Mouse (Mus musculus): ENCODE results near the gene Cd81. TPM values are rescaled to one million over a fixed set of nuclear protein-coding genes. Genes with fewer than 3 reads are reported as not detected.

The Cd81 gene
- polyA plus RNA-seq, 1 experiment from 2014 or later, result 421 TPM

DNA sequence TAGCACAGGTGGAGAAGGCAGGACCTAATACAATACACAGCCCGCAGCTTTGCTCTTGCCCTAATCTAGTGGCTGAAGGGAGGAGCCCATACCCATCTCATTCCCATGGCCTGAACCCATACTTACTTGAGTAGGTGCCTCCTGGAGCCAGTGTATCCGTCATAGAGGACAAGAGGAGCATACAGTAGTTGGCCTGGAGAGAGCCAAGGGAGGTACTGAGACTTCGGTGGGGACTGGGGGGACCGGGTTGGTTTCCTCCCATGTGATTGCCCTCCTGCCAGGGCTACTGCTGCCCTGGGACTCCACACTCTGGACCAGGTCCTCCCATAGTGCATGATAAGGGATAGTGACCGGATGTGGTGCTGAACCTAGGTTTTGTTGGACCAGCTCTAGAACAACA is 20.1 kb downstream of the Cd81 start:
- 88% methylated on average over 5 of the region's 5 CpGs for WGBS
- Histone ChIP-seq H3K4me2 (ENCODE audit: low read depth, low read length) (no peak overlapping the region), H3K4me3 (ENCODE audit: low read length) (no peak overlapping the region), H3K27me3 (replicated peaks; ENCODE audit: control insufficient read depth, insufficient read depth, low read length) (no peaks in the 10 kb centered on the region), H3K4me1 (ENCODE audit: control insufficient read depth, insufficient read depth, low read length) (peaks cover 16% of the 10 kb centered on the region), H3K9me3 (ENCODE audit: control insufficient read depth, low read length) (no peaks in the 10 kb centered on the region), H3K9ac (ENCODE audit: low read depth, low read length) (no peak overlapping the region), H3K27ac (ENCODE audit: low read length) (no peak overlapping the region), H3K36me3 (ENCODE audit: control insufficient read depth, insufficient read depth, low read length) (no peaks in the 10 kb centered on the region)
- no peak for ATAC-seq

DNA sequence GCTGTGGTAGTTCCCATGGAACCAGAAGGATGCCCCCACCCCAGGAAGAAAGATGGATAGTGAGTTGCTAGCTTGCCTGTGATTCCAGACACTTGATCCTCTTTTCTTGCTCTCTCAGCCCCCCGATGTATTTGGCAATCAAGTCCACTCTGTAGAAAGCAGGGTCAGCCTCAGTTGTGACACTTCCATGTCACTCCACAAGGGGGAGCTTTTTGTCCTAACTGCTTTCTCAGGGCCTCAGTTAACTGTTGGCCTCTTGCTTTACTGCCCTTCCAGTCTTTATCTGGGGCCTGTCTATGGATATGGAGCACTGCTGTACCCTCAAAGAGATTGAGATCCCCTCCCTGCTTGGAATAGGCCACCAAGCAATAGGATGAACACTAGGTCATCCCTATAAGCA is 20.5 kb downstream of the Cd81 start:
- H3K4me1 ChIP-seq (ENCODE audit: control insufficient read depth, insufficient read depth, low read length), result peaks cover 13% of the 10 kb centered on the region
- no peak for ATAC-seq
- 86% methylated on average over 1 of the region's 1 CpGs for WGBS
- no peak overlapping the region for H3K9ac ChIP-seq (ENCODE audit: low read depth, low read length)
- H3K9me3 ChIP-seq (ENCODE audit: control insufficient read depth, low read length), result no peaks in the 10 kb centered on the region
- no peak overlapping the region for H3K27ac ChIP-seq (ENCODE audit: low read length)
- no peak overlapping the region for H3K4me2 ChIP-seq (ENCODE audit: low read depth, low read length)
- no peak overlapping the region for H3K4me3 ChIP-seq (ENCODE audit: low read length)
- no peaks in the 10 kb centered on the region for H3K27me3 ChIP-seq (replicated peaks; ENCODE audit: control insufficient read depth, insufficient read depth, low read length)
- H3K36me3 ChIP-seq (ENCODE audit: control insufficient read depth, insufficient read depth, low read length), result no peaks in the 10 kb centered on the region

DNA sequence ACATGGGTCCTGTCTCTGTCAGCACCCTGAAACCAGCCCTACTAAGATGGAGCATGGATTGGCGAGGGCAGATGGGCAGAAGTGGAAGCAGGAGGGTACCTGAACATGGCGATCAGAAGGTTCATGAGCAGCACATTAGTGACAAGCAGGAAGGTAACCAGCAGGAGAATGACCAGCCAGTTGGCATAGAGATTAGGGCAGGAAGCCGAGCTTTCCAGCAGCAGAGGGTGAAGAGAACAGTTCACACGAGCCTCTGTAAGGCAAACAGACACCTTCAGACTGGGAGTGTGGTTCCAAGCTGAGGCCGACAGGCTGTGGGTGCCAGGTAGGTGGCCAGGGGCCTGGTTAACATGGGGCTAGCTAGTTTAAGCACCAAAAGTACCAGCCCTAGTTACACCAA is 22.9 kb downstream of the Cd81 start:
- 63% methylated on average over 5 of the region's 5 CpGs for WGBS
- no peak overlapping the region for H3K9ac ChIP-seq (ENCODE audit: low read depth, low read length)
- H3K27ac ChIP-seq (ENCODE audit: low read length), result no peak overlapping the region
- no peak for ATAC-seq
- no peak overlapping the region for H3K4me3 ChIP-seq (ENCODE audit: low read length)
- no peaks in the 10 kb centered on the region for H3K36me3 ChIP-seq (ENCODE audit: control insufficient read depth, insufficient read depth, low read length)
- H3K4me1 ChIP-seq (ENCODE audit: control insufficient read depth, insufficient read depth, low read length), result peaks cover 3% of the 10 kb centered on the region
- H3K9me3 ChIP-seq (ENCODE audit: control insufficient read depth, low read length), result no peaks in the 10 kb centered on the region
- H3K4me2 ChIP-seq (ENCODE audit: low read depth, low read length), result no peak overlapping the region
- H3K27me3 ChIP-seq (replicated peaks; ENCODE audit: control insufficient read depth, insufficient read depth, low read length), result no peaks in the 10 kb centered on the region

GRCm38 (mm10) chr7:143077351-143077750 is 24.8 kb downstream of the Cd81 start:
- H3K27me3 ChIP-seq (replicated peaks; ENCODE audit: control insufficient read depth, insufficient read depth, low read length), result no peaks in the 10 kb centered on the region
- H3K36me3 ChIP-seq (ENCODE audit: control insufficient read depth, insufficient read depth, low read length), result no peaks in the 10 kb centered on the region
- no peak overlapping the region for H3K9ac ChIP-seq (ENCODE audit: low read depth, low read length)
- no peak overlapping the region for H3K4me3 ChIP-seq (ENCODE audit: low read length)
- no peaks in the 10 kb centered on the region for H3K9me3 ChIP-seq (ENCODE audit: control insufficient read depth, low read length)
- H3K27ac ChIP-seq (ENCODE audit: low read length), result no peak overlapping the region
- no peak overlapping the region for H3K4me2 ChIP-seq (ENCODE audit: low read depth, low read length)
- 78% methylated on average over 2 of the region's 2 CpGs for WGBS
- H3K4me1 ChIP-seq (ENCODE audit: control insufficient read depth, insufficient read depth, low read length), result no peaks in the 10 kb centered on the region
- no peak for ATAC-seq

DNA sequence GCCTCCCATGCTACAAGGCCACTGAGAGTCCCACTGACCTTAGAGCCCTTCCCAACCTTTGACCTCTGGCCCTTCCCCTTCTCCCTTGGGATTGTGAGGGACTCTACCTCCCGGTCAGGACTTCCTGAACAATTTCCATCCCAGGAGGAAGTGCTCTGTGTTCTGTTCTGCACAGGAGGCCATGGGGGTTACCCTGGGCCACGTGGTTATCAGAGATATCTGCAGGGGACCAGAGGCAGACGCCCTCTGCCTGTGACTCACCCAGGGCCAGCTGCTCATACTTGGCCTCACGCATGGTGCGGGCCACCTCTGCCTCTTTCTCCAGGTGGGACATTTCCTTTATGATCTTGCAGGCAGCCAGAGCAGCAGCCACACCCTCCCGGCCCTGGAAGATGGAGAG is 29.5 kb downstream of the Cd81 start:
- peak; percentile 45; the same call in 1 of the 2 replicates for ATAC-seq
- H3K4me2 ChIP-seq (ENCODE audit: low read depth, low read length), result no peak overlapping the region
- H3K27me3 ChIP-seq (replicated peaks; ENCODE audit: control insufficient read depth, insufficient read depth, low read length), result no peaks in the 10 kb centered on the region
- H3K4me1 ChIP-seq (ENCODE audit: control insufficient read depth, insufficient read depth, low read length), result no peaks in the 10 kb centered on the region
- no peak overlapping the region for H3K27ac ChIP-seq (ENCODE audit: low read length)
- no peaks in the 10 kb centered on the region for H3K36me3 ChIP-seq (ENCODE audit: control insufficient read depth, insufficient read depth, low read length)
- no peak overlapping the region for H3K4me3 ChIP-seq (ENCODE audit: low read length)
- H3K9ac ChIP-seq (ENCODE audit: low read depth, low read length), result no peak overlapping the region
- no peaks in the 10 kb centered on the region for H3K9me3 ChIP-seq (ENCODE audit: control insufficient read depth, low read length)
- 51% methylated on average over 6 of the region's 6 CpGs for WGBS

DNA sequence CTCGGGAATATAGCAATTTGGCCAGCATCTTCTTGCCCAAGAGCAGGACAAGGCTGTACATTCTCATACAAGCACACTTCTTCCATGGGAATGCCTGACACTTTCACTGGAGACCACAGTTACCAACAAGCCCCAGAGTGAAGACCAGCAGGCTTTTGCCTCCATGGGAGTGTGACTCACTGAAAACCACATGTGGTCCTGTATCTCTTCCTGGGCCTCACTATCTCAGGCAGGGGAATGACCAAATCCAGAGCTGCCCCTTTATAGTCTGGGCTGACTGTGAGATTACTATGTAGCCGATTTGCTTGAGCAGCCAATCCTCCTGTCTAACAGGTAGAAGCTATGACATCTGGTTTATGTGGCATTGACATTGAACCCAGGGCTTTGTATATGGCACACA is 31.2 kb downstream of the Cd81 start:
- no peak overlapping the region for H3K4me3 ChIP-seq (ENCODE audit: low read length)
- no peak for ATAC-seq
- no peaks in the 10 kb centered on the region for H3K27me3 ChIP-seq (replicated peaks; ENCODE audit: control insufficient read depth, insufficient read depth, low read length)
- 77% methylated on average over 2 of the region's 2 CpGs for WGBS
- H3K27ac ChIP-seq (ENCODE audit: low read length), result no peak overlapping the region
- H3K36me3 ChIP-seq (ENCODE audit: control insufficient read depth, insufficient read depth, low read length), result no peaks in the 10 kb centered on the region
- H3K9me3 ChIP-seq (ENCODE audit: control insufficient read depth, low read length), result no peaks in the 10 kb centered on the region
- H3K4me1 ChIP-seq (ENCODE audit: control insufficient read depth, insufficient read depth, low read length), result no peaks in the 10 kb centered on the region
- H3K4me2 ChIP-seq (ENCODE audit: low read depth, low read length), result no peak overlapping the region
- no peak overlapping the region for H3K9ac ChIP-seq (ENCODE audit: low read depth, low read length)

DNA sequence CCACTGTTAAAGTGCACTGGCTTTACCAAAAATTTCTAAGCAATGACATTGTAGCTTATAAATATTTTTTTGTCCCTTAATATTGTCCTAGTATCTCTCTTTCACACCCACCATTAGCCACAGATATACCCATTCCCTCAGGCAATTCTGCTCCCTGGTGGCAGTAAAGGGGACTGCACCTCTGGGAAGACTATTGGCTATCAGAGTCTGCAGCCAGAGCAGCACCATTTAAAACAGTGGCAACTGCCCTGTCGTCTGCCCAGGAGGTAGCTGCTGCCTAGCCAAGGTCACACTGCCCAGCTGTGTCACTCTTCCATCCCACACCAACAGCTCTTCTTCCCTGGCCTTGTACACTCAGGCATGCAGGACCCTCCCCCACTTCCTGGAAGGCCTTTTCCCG is 33.8 kb downstream of the Cd81 start:
- Histone ChIP-seq H3K4me3 (ENCODE audit: low read length) (peak overlapping the region; percentile 17), H3K9me3 (ENCODE audit: control insufficient read depth, low read length) (no peaks in the 10 kb centered on the region), H3K9ac (ENCODE audit: low read depth, low read length) (peak overlapping the region; percentile 64), H3K27ac (ENCODE audit: low read length) (peak overlapping the region; percentile 65), H3K36me3 (ENCODE audit: control insufficient read depth, insufficient read depth, low read length) (no peaks in the 10 kb centered on the region), H3K4me1 (ENCODE audit: control insufficient read depth, insufficient read depth, low read length) (no peaks in the 10 kb centered on the region), H3K27me3 (replicated peaks; ENCODE audit: control insufficient read depth, insufficient read depth, low read length) (no peaks in the 10 kb centered on the region), H3K4me2 (ENCODE audit: low read depth, low read length) (peak overlapping the region; percentile 35)
- ATAC-seq, result 0 out of 2 replicates have a peak, but pooled peaks have one; percentile 39
- 50% methylated on average over 2 of the region's 2 CpGs for WGBS

- H3K9ac ChIP-seq (ENCODE audit: low read depth, low read length), result peak overlapping the region; percentile 64
- H3K4me3 ChIP-seq (ENCODE audit: low read length), result peak overlapping the region; percentile 17
- H3K4me2 ChIP-seq (ENCODE audit: low read depth, low read length), result peak overlapping the region; percentile 35
- H3K27ac ChIP-seq (ENCODE audit: low read length), result peak overlapping the region; percentile 65
- ATAC-seq, result peak; percentile 79
- no peaks in the 10 kb centered on the region for H3K9me3 ChIP-seq (ENCODE audit: control insufficient read depth, low read length)
- H3K4me1 ChIP-seq (ENCODE audit: control insufficient read depth, insufficient read depth, low read length), result no peaks in the 10 kb centered on the region
- no peaks in the 10 kb centered on the region for H3K36me3 ChIP-seq (ENCODE audit: control insufficient read depth, insufficient read depth, low read length)
- H3K27me3 ChIP-seq (replicated peaks; ENCODE audit: control insufficient read depth, insufficient read depth, low read length), result no peaks in the 10 kb centered on the region
- WGBS, result 24% methylated on average over 4 of the region's 4 CpGs
These were observed 34.6 kb downstream of the Cd81 start for GRCm38 (mm10) chr7:143087070-143087579.

GRCm38 (mm10) chr7:143093847-143094246 is 41.3 kb downstream of the Cd81 start:
- Histone ChIP-seq H3K9ac (ENCODE audit: low read depth, low read length) (no peak overlapping the region), H3K36me3 (ENCODE audit: control insufficient read depth, insufficient read depth, low read length) (no peaks in the 10 kb centered on the region), H3K27ac (ENCODE audit: low read length) (no peak overlapping the region), H3K27me3 (replicated peaks; ENCODE audit: control insufficient read depth, insufficient read depth, low read length) (no peaks in the 10 kb centered on the region), H3K4me2 (ENCODE audit: low read depth, low read length) (no peak overlapping the region), H3K4me1 (ENCODE audit: control insufficient read depth, insufficient read depth, low read length) (no peaks in the 10 kb centered on the region), H3K9me3 (ENCODE audit: control insufficient read depth, low read length) (no peaks in the 10 kb centered on the region), H3K4me3 (ENCODE audit: low read length) (no peak overlapping the region)
- WGBS, result 78% methylated on average over 3 of the region's 3 CpGs
- ATAC-seq, result no peak
